Mouse (Mus musculus): ENCODE data around the gene Gimap7. TPM values are rescaled to one million over a fixed set of nuclear protein-coding genes. Genes with fewer than 3 reads are reported as not detected.

Gene Gimap7
- polyA plus RNA-seq, 1 experiment from 2014 or later, result 0.10 TPM

GRCm38 (mm10) chr6:48745490-48745889 is 27.1 kb downstream of the Gimap7 start:
- Histone ChIP-seq H3K4me3 (replicated peaks) (no peak overlapping the region), H3K4me2 (0 out of 2 replicates have a peak overlapping the region, but pooled peaks have one; percentile 24), H3K9ac (no peak overlapping the region), H3K4me1 (replicated peaks) (peaks cover 34% of the 10 kb centered on the region), H3K27ac (peak overlapping the region; percentile 50; the same call in 1 of the 2 replicates), H3K27me3 (no peaks in the 10 kb centered on the region), H3K36me3 (no peaks in the 10 kb centered on the region), H3K9me3 (replicated peaks) (no peaks in the 10 kb centered on the region)
- 23% methylated on average over 2 of the region's 2 CpGs for WGBS (ENCODE audit: insufficient replicate concordance)
- no peak for ATAC-seq (ENCODE audit: low read depth)
- DNase-seq, result no peak

GRCm38 (mm10) chr6:48745959-48746889 is 27.8 kb downstream of the Gimap7 start, which contains the start of gene Gimap5:
Gene Gimap5, plus strand, starts transcription at chr6:48746197.
- no peaks in the 10 kb centered on the region for H3K36me3 ChIP-seq
- ATAC-seq (ENCODE audit: low read depth) (no peak), DNase-seq (no peak)
- H3K9me3 ChIP-seq (replicated peaks), result no peaks in the 10 kb centered on the region
- H3K4me2 ChIP-seq, result peak within 1 kb of the TSS; percentile 24; the same call in 1 of the 2 replicates
- 0 out of 2 replicates have a peak within 1 kb of the TSS, but pooled peaks have one; percentile 13 for H3K9ac ChIP-seq
- WGBS (ENCODE audit: insufficient replicate concordance), result 12% methylated on average over 16 of the region's 16 CpGs
- H3K4me3 ChIP-seq (replicated peaks), result peak within 1 kb of the TSS; percentile 19; the same call in 1 of the 2 replicates
- no peaks in the 10 kb centered on the region for H3K27me3 ChIP-seq
- H3K4me1 ChIP-seq (replicated peaks), result peaks cover 29% of the 10 kb centered on the region
- H3K27ac ChIP-seq, result peak within 1 kb of the TSS; percentile 61

- H3K36me3 ChIP-seq, result no peaks in the 10 kb centered on the region
- H3K27me3 ChIP-seq, result no peaks in the 10 kb centered on the region
- H3K9ac ChIP-seq, result no peak overlapping the region
- ATAC-seq (ENCODE audit: low read depth), result no peak
- no peaks in the 10 kb centered on the region for H3K9me3 ChIP-seq (replicated peaks)
- H3K4me1 ChIP-seq (replicated peaks), result peaks cover 21% of the 10 kb centered on the region
- 0 out of 2 replicates have a peak overlapping the region, but pooled peaks have one; percentile 5 for H3K4me2 ChIP-seq
- peak overlapping the region; percentile 3; the same call in 1 of the 2 replicates for H3K27ac ChIP-seq
- H3K4me3 ChIP-seq (replicated peaks), result no peak overlapping the region
- WGBS (ENCODE audit: insufficient replicate concordance), result 24% methylated on average over 7 of the region's 7 CpGs
- no peak for DNase-seq
These were observed 28.9 kb downstream of the Gimap7 start for GRCm38 (mm10) chr6:48747091-48747966.

- no peak for ATAC-seq (ENCODE audit: low read depth)
- H3K4me2 ChIP-seq, result no peak overlapping the region
- H3K27me3 ChIP-seq, result no peaks in the 10 kb centered on the region
- no peak for DNase-seq
- H3K4me1 ChIP-seq (replicated peaks), result peaks cover 4% of the 10 kb centered on the region; the same call in 1 of the 2 replicates
- no peaks in the 10 kb centered on the region for H3K36me3 ChIP-seq
- H3K4me3 ChIP-seq (replicated peaks), result no peak overlapping the region
- H3K9ac ChIP-seq, result no peak overlapping the region
- 74% methylated on average over 7 of the region's 7 CpGs for WGBS (ENCODE audit: insufficient replicate concordance)
- H3K9me3 ChIP-seq (replicated peaks), result no peaks in the 10 kb centered on the region
- H3K27ac ChIP-seq, result no peak overlapping the region
These were observed 45.3 kb downstream of the Gimap7 start for GRCm38 (mm10) chr6:48763567-48764270.

- Histone ChIP-seq H3K27me3 (no peaks in the 10 kb centered on the region), H3K4me3 (replicated peaks) (no peak overlapping the region), H3K36me3 (no peaks in the 10 kb centered on the region), H3K4me1 (replicated peaks) (peaks cover 5% of the 10 kb centered on the region; the same call in 1 of the 2 replicates), H3K9me3 (replicated peaks) (no peaks in the 10 kb centered on the region), H3K4me2 (no peak overlapping the region), H3K9ac (no peak overlapping the region), H3K27ac (no peak overlapping the region)
- ATAC-seq (ENCODE audit: low read depth), result no peak
- WGBS (ENCODE audit: insufficient replicate concordance), result 78% methylated on average over 10 of the region's 10 CpGs
- DNase-seq, result no peak
These were observed 46.1 kb downstream of the Gimap7 start for GRCm38 (mm10) chr6:48764496-48764895.

- WGBS (ENCODE audit: insufficient replicate concordance), result 41% methylated on average over 9 of the region's 9 CpGs
- Histone ChIP-seq H3K27ac (no peak overlapping the region), H3K9me3 (replicated peaks) (no peaks in the 10 kb centered on the region), H3K27me3 (no peaks in the 10 kb centered on the region), H3K4me1 (replicated peaks) (peaks cover 5% of the 10 kb centered on the region; the same call in 1 of the 2 replicates), H3K36me3 (no peaks in the 10 kb centered on the region), H3K4me2 (no peak overlapping the region), H3K9ac (no peak overlapping the region), H3K4me3 (replicated peaks) (no peak overlapping the region)
- ATAC-seq (ENCODE audit: low read depth) (no peak), DNase-seq (no peak)
These were observed 49.9 kb downstream of the Gimap7 start for GRCm38 (mm10) chr6:48768178-48768869.

- no peak for ATAC-seq (ENCODE audit: low read depth)
These were observed 50.5 kb downstream of the Gimap7 start for GRCm38 (mm10) chr6:48768933-48769332.

GRCm38 (mm10) chr6:48770696-48771095 is 52.3 kb downstream of the Gimap7 start, which contains the start of gene Gimap3:
Gene Gimap3, minus strand, starts transcription at chr6:48770851.
- Histone ChIP-seq H3K9me3 (replicated peaks) (no peaks in the 10 kb centered on the region), H3K4me1 (replicated peaks) (peaks cover 5% of the 10 kb centered on the region; the same call in 1 of the 2 replicates), H3K9ac (no peak within 1 kb of the TSS), H3K4me3 (replicated peaks) (no peak within 1 kb of the TSS), H3K27ac (no peak within 1 kb of the TSS), H3K27me3 (no peaks in the 10 kb centered on the region), H3K4me2 (no peak within 1 kb of the TSS), H3K36me3 (no peaks in the 10 kb centered on the region)
- ATAC-seq (ENCODE audit: low read depth) (no peak), DNase-seq (no peak)
- 74% methylated on average over 3 of the region's 3 CpGs for WGBS (ENCODE audit: insufficient replicate concordance)

More at GRCm38 (mm10) chr6:48768933-48769332, 50.5 kb downstream of the Gimap7 start:
- DNase-seq, result no peak
- Histone ChIP-seq H3K27ac (no peak overlapping the region), H3K4me2 (no peak overlapping the region), H3K9me3 (replicated peaks) (no peaks in the 10 kb centered on the region), H3K9ac (no peak overlapping the region), H3K36me3 (no peaks in the 10 kb centered on the region), H3K27me3 (no peaks in the 10 kb centered on the region), H3K4me1 (replicated peaks) (peaks cover 5% of the 10 kb centered on the region; the same call in 1 of the 2 replicates), H3K4me3 (replicated peaks) (no peak overlapping the region)
- WGBS (ENCODE audit: insufficient replicate concordance), result 74% methylated on average over 3 of the region's 3 CpGs

GRCm38 (mm10) chr6:48772030-48772429 is 53.6 kb downstream of the Gimap7 start:
- 7% methylated on average over 8 of the region's 8 CpGs for WGBS (ENCODE audit: insufficient replicate concordance)
- no peak overlapping the region for H3K27ac ChIP-seq
- ATAC-seq (ENCODE audit: low read depth), result no peak

More at GRCm38 (mm10) chr6:48772030-48772429, 53.6 kb downstream of the Gimap7 start:
- peak; percentile 23 for DNase-seq
- Histone ChIP-seq H3K9ac (no peak overlapping the region), H3K4me2 (no peak overlapping the region), H3K4me1 (replicated peaks) (peaks cover 5% of the 10 kb centered on the region; the same call in 1 of the 2 replicates), H3K4me3 (replicated peaks) (no peak overlapping the region), H3K27me3 (no peaks in the 10 kb centered on the region), H3K9me3 (replicated peaks) (no peaks in the 10 kb centered on the region), H3K36me3 (no peaks in the 10 kb centered on the region)

Measured in liver, embryonic 13.5 days (tissue).